Mouse (Mus musculus) thymus, adult 2 months (tissue): ENCODE measurements around the gene Prkcb.

ENCODE experiments used
- CTCF ChIP-seq: fragments of 200-500 bp; IDR thresholded peaks from 2 replicates; pipeline ENCODE4 v1.5.1; 2012; ENCODE audit warnings: mild to moderate bottlenecking, control low read depth, low read length, moderate library complexity, borderline replicate concordance; ENCODE audit not compliant: control insufficient read depth, poor library complexity, insufficient read depth; ENCODE audit errors: extremely low read depth
- POLR2A ChIP-seq: fragments of 200-500 bp; IDR thresholded peaks from 2 replicates; pipeline ENCODE4 v1.6.1; 2012; ENCODE audit warnings: mild to moderate bottlenecking, low read length, control low read depth, moderate library complexity; ENCODE audit not compliant: control insufficient read depth, poor library complexity, insufficient read depth; ENCODE audit errors: extremely low read depth

DNA sequence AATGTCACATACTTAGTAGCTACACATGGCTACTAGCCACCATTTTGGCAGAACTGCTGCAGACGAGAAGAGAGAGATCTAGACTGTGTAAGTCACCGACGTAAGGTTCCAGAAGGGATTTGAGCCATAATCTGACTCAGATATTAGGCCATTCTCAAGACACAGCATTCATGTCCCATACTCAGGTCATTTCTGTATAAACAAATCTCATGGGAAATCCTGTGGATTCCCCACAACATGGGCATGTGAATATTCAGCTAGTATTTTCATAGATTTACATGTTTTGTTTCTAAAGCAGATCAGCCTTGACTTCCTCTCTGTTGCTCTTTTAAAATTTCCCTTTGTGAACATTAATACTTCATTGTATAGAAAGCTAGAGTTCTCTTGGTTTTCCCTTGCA is 39.4 kb downstream of the Prkcb start:
- TF ChIP-seq CTCF (no peak), POLR2A (no peak)
